Mouse (Mus musculus) olfactory bulb, adult 2 months (tissue): ENCODE measurements around the gene Tesk1. TPM values are rescaled to one million over a fixed set of nuclear protein-coding genes. Genes with fewer than 3 reads are reported as not detected.
"Not testable (repeated sequence)": the region's sequence is repeated elsewhere in the genome, so short reads cannot be mapped to it uniquely, and the experiment has no call there.

Experiments used
- H3K27ac ChIP-seq: fragments of 200-500 bp; 2 replicates; pipeline ENCODE4 v1.5.1; 2012; ENCODE audit warnings: low read depth, low read length; ENCODE audit not compliant: insufficient read depth
- H3K4me1 ChIP-seq: fragments of 200-500 bp; 2 replicates; pipeline ENCODE4 v1.6.1; 2012; ENCODE audit warnings: low read length; ENCODE audit not compliant: control insufficient read depth, insufficient read depth
- H3K4me3 ChIP-seq: fragments of 200-500 bp; 2 replicates; pipeline ENCODE4 v1.5.1; 2012; ENCODE audit warnings: mild to moderate bottlenecking, low read depth, low read length, moderate library complexity; ENCODE audit not compliant: insufficient read depth
- CTCF ChIP-seq: fragments of 200-500 bp; IDR thresholded peaks from 2 replicates; pipeline ENCODE4 v1.5.1; 2012; ENCODE audit warnings: low read depth, mild to moderate bottlenecking, low read length, moderate library complexity; ENCODE audit not compliant: insufficient read depth
- POLR2A ChIP-seq: fragments of 200-500 bp; IDR thresholded peaks from 2 replicates; pipeline ENCODE4 v1.6.1; 2012; ENCODE audit warnings: mild to moderate bottlenecking, low read depth, low read length, moderate library complexity; ENCODE audit not compliant: insufficient read depth
- WGBS: fragments of 180-500 bp; shearing (Covaris S2); methylation state at CpG from one replicate; pipeline ENCODE4 v1.1.7; 2018; 5-methylcytosine and 5-hydroxymethylcytosine counted together
- polyA plus RNA-seq: library from polyadenylated mRNA; stranded (reverse); fragments of >200 nt; gene quantifications from 2 replicates; pipeline ENCODE4 v1.2.4, GENCODE M21; 2012; ENCODE audit warnings: low replicate concordance; ENCODE audit not compliant: missing spikeins, insufficient read depth, insufficient read length

The Tesk1 gene
- polyA plus RNA-seq, 1 experiment = not detected

DNA sequence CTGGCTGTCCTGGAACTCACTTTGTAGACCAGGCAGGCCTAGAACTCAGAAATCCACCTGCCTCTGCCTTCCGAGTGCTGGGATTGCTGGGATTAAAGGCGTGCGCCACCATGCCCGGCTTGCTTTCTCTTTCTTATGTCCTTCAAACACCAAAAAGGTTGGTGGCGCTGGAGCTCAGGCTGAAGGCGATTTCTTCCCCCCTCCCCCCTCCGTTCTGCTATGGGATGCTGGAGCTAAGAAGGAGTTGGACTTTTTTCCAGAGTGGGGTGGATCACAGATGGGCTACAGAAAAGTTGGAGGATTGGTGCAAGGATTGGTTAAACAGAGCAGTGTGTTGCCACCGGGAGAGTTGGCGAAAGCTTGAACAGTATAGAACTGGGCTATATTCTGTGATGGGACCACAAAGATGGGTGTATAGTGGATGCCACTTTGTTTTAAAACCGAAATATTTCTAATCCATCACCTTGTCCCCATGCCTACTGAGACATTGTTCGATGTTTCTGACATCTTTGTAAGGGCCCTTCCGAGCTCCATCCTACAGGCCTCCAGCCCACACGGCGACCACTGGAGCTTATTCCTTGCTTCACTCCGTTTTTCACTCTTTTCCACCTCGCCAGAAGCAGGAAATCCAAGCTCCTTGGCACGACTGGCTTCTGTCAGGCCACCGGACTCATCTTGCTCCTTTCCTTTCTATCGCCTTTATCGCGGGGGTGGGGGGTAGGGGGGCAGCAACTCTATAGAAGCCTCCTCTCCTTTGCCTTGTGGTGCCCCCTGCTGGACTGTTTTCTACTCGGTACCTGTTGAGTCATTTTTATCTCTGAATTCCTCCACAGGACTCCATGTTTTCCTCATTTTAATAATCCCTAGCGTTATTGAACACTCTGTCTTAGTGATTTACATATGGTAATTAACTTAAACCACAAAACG is 37.4 kb downstream of the Tesk1 start:
- WGBS = 48% methylated on average over 24 of the region's 24 CpGs
- H3K4me1 ChIP-seq = 0 out of 2 replicates have a peak, but pooled peaks cover 6% of the 10 kb centered on the region
- no peak overlapping the region for H3K27ac ChIP-seq
- H3K4me3 ChIP-seq = no peak overlapping the region
- TF ChIP-seq CTCF (peak; percentile 63), POLR2A (no peak)

DNA sequence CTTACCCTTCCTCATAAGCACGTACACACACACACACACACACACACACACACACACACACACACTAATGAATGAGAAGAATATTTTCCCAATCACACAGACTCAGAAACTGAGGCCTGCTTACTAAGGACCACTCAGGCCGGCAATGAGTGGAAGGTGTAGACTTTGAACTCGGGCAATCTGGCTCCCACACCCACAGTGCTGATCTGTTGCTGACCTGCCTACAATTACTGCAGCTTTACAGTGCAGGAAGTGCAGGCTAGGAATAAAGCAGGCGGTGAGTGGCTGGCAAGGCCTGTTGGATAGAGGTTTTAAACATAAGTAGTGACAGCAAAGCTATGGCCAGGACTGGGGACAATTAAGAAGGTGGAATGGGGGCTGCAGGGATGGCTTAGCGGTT is 39.2 kb downstream of the Tesk1 start:
- WGBS = 93% methylated on average over 5 of the region's 5 CpGs
- 0 out of 2 replicates have a peak, but pooled peaks cover 6% of the 10 kb centered on the region for H3K4me1 ChIP-seq
- H3K4me3 ChIP-seq = no peak overlapping the region
- H3K27ac ChIP-seq = no peak overlapping the region
- TF ChIP-seq CTCF (no peak), POLR2A (no peak)

DNA sequence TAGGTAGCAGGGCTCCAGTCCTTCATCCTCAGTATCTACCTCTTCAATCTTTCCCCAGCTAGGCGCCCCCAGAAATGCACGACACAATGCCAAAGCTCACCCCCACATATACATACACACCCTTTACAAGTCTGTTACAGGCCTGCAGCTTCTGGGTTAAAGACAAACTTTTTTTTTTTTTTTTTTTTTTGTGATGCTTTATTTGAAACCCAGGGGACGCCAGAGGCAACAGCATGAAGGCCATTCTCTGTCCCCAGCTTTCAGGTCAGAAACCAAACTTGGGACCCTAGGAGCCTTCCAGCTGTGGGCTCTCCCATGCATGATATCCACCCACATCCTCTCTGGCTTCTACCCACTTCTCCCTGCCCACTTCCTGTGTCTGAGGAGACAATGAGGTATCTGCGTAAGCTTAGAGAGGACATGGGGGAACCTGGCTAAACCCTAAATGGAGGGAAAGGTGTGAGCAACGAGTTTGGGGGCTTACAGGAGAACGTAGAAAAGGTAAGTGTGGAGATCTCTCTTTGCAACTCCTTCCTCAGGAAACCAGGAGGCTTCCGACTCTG is 40.2 kb downstream of the Tesk1 start:
- 75% methylated on average over 7 of the region's 7 CpGs for WGBS
- TF ChIP-seq POLR2A (no peak), CTCF (no peak)
- no peak overlapping the region for H3K4me3 ChIP-seq
- H3K27ac ChIP-seq = no peak overlapping the region
- 0 out of 2 replicates have a peak, but pooled peaks cover 6% of the 10 kb centered on the region for H3K4me1 ChIP-seq

DNA sequence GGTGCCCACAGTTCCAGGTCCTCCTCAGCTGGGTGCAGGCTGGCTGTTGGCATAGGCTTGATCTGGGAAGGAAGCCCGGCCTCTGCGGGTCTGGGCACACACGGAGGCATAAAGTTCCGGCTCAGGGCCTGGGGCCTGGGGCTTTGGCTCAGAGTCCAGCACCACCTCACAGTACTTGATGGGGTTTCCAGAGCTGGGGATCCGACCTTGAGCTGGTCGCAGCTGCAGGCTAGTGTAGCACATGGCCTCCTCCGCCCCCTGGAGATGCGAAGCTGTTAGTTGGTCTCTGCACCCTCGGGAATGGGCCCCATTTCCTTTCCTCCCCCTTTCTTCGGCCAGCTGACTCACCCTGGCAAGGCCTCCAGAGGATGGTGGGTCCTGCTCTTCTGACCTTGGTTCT is 40.9 kb downstream of the Tesk1 start:
- 0 out of 2 replicates have a peak, but pooled peaks cover 6% of the 10 kb centered on the region for H3K4me1 ChIP-seq
- H3K27ac ChIP-seq = no peak overlapping the region
- WGBS = 64% methylated on average over 10 of the region's 10 CpGs
- TF ChIP-seq CTCF (no peak), POLR2A (no peak)
- H3K4me3 ChIP-seq = no peak overlapping the region

DNA sequence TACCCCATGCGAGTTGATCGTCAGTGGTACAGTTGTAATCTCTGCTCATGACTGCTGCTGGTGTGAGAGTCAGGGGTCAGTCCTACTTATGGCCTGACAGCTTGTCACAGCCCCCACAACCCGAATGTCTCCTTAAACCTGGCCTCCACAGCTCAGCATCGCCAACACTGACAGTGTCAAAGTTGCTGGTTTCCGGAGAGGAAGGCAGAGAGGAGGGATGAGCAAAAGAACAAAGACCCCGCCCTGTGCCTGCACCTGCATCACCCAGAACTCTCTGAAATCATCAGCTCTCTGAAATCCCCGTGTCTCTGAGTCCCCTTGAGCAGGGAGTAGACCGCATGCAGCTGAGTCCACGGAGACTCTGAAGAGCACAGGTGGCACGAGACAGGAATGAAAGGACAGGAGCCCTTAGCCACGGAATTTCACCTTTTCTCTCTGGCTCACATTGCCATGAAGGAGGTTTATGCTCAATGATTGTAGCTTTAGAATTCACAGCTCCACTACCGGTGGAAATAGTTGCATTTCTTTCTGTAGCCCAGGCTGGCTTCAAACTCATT is 41.9 kb downstream of the Tesk1 start, which contains the start of gene Sit1:
Sit1 (minus strand) TSS at position 200 of the 557 bp plus-strand sequence.
- TF ChIP-seq CTCF (no peak), POLR2A (no peak)
- Histone ChIP-seq H3K4me3 (no peak within 1 kb of the TSS; the same call in 1 of the 2 replicates), H3K4me1 (0 out of 2 replicates have a peak, but pooled peaks cover 2% of the 10 kb centered on the region), H3K27ac (no peak within 1 kb of the TSS)
- 74% methylated on average over 12 of the region's 12 CpGs for WGBS

DNA sequence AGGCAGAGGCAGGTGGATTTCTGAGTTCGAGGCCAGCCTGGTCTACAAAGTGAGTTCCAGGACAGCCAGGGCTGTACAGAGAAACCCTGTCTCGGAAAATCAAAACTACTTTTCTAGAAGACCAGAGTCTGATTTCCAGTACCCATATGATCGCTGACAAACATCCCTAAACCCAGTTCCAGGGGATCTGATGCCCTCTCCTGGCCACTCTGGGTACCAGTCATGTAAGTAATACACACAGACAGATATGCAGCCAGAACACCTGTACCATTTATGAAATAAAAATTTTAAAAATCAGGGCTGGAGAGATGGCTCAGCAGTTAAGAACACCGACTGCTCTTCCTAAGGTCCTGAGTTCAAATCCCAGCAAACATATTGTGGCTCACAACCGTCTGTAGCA is 43.9 kb downstream of the Tesk1 start:
- not testable (repeated sequence) for H3K4me1 ChIP-seq, H3K4me3 ChIP-seq, H3K27ac ChIP-seq
- WGBS = 86% methylated on average over 5 of the region's 5 CpGs

DNA sequence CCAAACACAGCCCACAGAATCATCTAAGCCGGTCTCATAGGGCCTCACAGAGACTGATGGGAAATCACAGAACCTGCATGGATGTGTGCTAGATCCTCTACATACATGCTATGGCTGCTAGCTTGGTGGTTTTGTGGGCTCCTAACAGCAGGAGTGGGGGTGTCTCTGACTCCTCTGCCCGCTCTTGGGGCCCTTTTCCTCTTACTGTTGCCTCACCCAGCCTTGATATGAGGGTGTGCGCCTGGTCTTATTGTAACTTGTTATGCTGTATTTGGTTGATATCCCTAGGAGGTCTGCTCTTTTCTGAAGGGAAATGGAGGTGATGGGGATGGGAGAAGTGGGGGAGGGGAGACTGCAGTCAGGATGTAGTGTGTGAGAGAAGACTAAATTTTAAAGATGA is 47.9 kb downstream of the Tesk1 start:
- 97% methylated on average over 3 of the region's 3 CpGs for WGBS

DNA sequence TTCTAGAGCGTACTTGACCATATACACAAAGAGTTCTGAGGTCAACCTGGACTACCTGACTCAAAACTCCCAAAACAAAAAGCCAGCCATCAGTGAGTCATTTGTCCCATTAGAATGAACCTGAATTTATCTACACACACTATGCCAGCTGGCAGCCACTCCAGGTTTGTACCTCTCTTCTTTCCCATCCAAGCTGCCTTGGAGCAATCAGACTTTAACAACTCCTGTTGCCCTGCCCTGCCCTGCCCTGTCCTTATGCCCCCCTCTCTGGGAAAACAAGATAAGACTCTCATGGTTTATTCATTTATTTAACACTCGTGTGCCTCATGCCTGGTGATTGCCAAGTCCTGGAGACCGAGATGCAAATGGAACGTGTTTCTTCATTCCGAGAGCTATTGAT is 49.1 kb downstream of the Tesk1 start:
- peaks cover 5% of the 10 kb centered on the region; the same call in 1 of the 2 replicates for H3K4me1 ChIP-seq
- TF ChIP-seq CTCF = no peak
- no peak for TF ChIP-seq POLR2A
- H3K4me3 ChIP-seq = no peak overlapping the region
- 87% methylated on average over 5 of the region's 5 CpGs for WGBS
- H3K27ac ChIP-seq = no peak overlapping the region

More for the DNA sequence above, 47.9 kb downstream of the Tesk1 start:
- no peak for TF ChIP-seq CTCF
- TF ChIP-seq POLR2A = no peak
- H3K27ac ChIP-seq = no peak overlapping the region
- no peak overlapping the region for H3K4me3 ChIP-seq
- H3K4me1 ChIP-seq = no peaks in the 10 kb centered on the region
